Mouse (Mus musculus): Measurements from ENCODE around the gene Lhfpl5. TPM values are rescaled to one million over a fixed set of nuclear protein-coding genes. Genes with fewer than 3 reads are reported as not detected.

Lhfpl5 gene
- total and polyA plus RNA-seq, 3 experiments: 0.08 TPM; not detected in 2

GRCm38 (mm10) chr17:28626937-28627336, 51.5 kb downstream of the Lhfpl5 start:
- Histone ChIP-seq H3K4me3 (replicated peaks in 1 of 3; ENCODE audit: low read depth in 2 of 3, low read length in 2 of 3, poor library complexity in 1 of 3) (no peak overlapping the region), H3K27me3 (replicated peaks) (peaks cover 11% of the 10 kb centered on the region), H3K27ac (ENCODE audit: insufficient read depth, low read depth) (no peak overlapping the region), H3K9ac (ENCODE audit: insufficient read depth, low read depth) (no peak overlapping the region), H3K9me3 (replicated peaks; ENCODE audit: low read length) (no peaks in the 10 kb centered on the region), H3K4me2 (ENCODE audit: insufficient read depth, low read depth, poor library complexity, severe bottlenecking) (no peak overlapping the region), H3K4me1 (ENCODE audit: control insufficient read depth in 1 of 2, insufficient read depth in 2 of 2) (peaks cover 9 to 19% of the 10 kb centered on the region in 2 experiments; a peak in 3 of 4 replicates), H3K36me3 (replicated peaks in 1 of 2; ENCODE audit: control insufficient read depth in 1 of 2, insufficient read depth in 1 of 2, low read length in 1 of 2) (no peaks in the 10 kb centered on the region), H3K79me2 (replicated peaks; ENCODE audit: control insufficient read depth, extremely low read depth, insufficient read depth, poor library complexity, severe bottlenecking) (peaks cover 2% of the 10 kb centered on the region; the same call in 1 of the 2 replicates)
- TF ChIP-seq CTCF (conservative IDR thresholded peaks at IDR 0.05 in 1 of 2, IDR thresholded peaks at IDR 0.05 in 1 of 2; ENCODE audit: low read depth in 2 of 2, low read length in 2 of 2) (no peak), ZMIZ1 (IDR thresholded peaks at IDR 0.05; ENCODE audit: low read depth, low read length) (no peak)
- dilution Hi-C loops (cut with MboI; ENCODE audit: extremely low pct_ligation_motif_present, extremely low pct_unique_long_range_greater_than_20kb, low sequenced_read_pairs) (no loop called here), in situ Hi-C loops (cut with MboI; ENCODE audit: low pct_ligation_motif_present, low pct_unique_long_range_greater_than_20kb, low sequenced_read_pairs) (no loop called here)
- DNase-seq (ENCODE audit: extremely low read depth): no peak

GRCm38 (mm10) chr17:28628248-28629124, 53.0 kb downstream of the Lhfpl5 start:
- H3K4me2 ChIP-seq (ENCODE audit: insufficient read depth, low read depth, poor library complexity, severe bottlenecking): no peak overlapping the region
- no peak overlapping the region for H3K9ac ChIP-seq (ENCODE audit: insufficient read depth, low read depth)
- no peak overlapping the region for H3K4me3 ChIP-seq (replicated peaks in 1 of 3; ENCODE audit: low read depth in 2 of 3, low read length in 2 of 3, poor library complexity in 1 of 3)
- no peak for DNase-seq (ENCODE audit: extremely low read depth)
- in situ Hi-C loops (cut with MboI; ENCODE audit: low pct_ligation_motif_present, low pct_unique_long_range_greater_than_20kb, low sequenced_read_pairs): no loop called here
- no peak overlapping the region for H3K27ac ChIP-seq (ENCODE audit: insufficient read depth, low read depth)
- no peaks in the 10 kb centered on the region for H3K36me3 ChIP-seq (replicated peaks in 1 of 2; ENCODE audit: control insufficient read depth in 1 of 2, insufficient read depth in 1 of 2, low read length in 1 of 2)
- TF ChIP-seq E2F4 (IDR thresholded peaks at IDR 0.05; ENCODE audit: insufficient replicate concordance, low read depth, low read length): no peak
- no peak for TF ChIP-seq TBP (conservative IDR thresholded peaks at IDR 0.05; ENCODE audit: low read depth, low read length)
- 0 out of 2 replicates have a peak, but pooled peaks have one; percentile 9 for TF ChIP-seq BHLHE40 (IDR thresholded peaks at IDR 0.05; ENCODE audit: low read depth, low read length)
- no peak for TF ChIP-seq JUND (conservative IDR thresholded peaks at IDR 0.05; ENCODE audit: low read depth, low read length)
- no peak for TF ChIP-seq ZMIZ1 (IDR thresholded peaks at IDR 0.05; ENCODE audit: low read depth, low read length)
- no peak for TF ChIP-seq ZNF384 (IDR thresholded peaks at IDR 0.05; ENCODE audit: low read depth, low read length)
- TF ChIP-seq IRF4 (IDR thresholded peaks at IDR 0.05; ENCODE audit: low read depth, low read length): no peak
- peaks cover 9 to 16% of the 10 kb centered on the region in 2 experiments; a peak in 3 of 4 replicates for H3K4me1 ChIP-seq (ENCODE audit: control insufficient read depth in 1 of 2, insufficient read depth in 2 of 2)
- dilution Hi-C loops (cut with MboI; ENCODE audit: extremely low pct_ligation_motif_present, extremely low pct_unique_long_range_greater_than_20kb, low sequenced_read_pairs): no loop called here
- no peaks in the 10 kb centered on the region for H3K9me3 ChIP-seq (replicated peaks; ENCODE audit: low read length)
- H3K27me3 ChIP-seq (replicated peaks): peaks cover 11% of the 10 kb centered on the region
- H3K79me2 ChIP-seq (replicated peaks; ENCODE audit: control insufficient read depth, extremely low read depth, insufficient read depth, poor library complexity, severe bottlenecking): no peaks in the 10 kb centered on the region

DNA sequence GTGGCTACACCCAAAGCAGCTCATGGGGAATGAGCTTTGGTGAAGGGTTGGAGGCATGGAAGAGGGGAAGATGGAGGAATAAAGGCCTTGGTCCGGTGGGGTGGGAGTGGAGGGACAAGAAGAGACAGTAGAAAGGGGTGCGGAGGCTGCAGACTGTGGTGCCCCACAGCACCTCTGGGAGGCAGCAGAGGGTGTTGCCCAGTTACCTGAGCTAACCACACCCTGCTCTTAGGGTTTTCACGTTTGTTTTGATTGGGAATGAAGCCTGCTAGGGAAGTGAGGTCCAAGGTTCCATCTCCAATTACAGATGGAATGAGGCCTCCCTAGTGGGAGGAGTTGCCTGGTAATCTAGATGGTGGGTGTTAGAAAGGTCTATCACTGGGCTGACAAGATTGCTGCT, 53.7 kb downstream of the Lhfpl5 start:
- in situ Hi-C loops (cut with MboI; ENCODE audit: low pct_ligation_motif_present, low pct_unique_long_range_greater_than_20kb, low sequenced_read_pairs): no loop called here
- TF ChIP-seq MEF2A (IDR thresholded peaks at IDR 0.05; ENCODE audit: borderline replicate concordance, low read depth, low read length) (no peak), RAD21 (IDR thresholded peaks at IDR 0.05; ENCODE audit: low read depth, low read length) (peak; percentile 14), CTCF (conservative IDR thresholded peaks at IDR 0.05 in 1 of 2, IDR thresholded peaks at IDR 0.05 in 1 of 2; ENCODE audit: low read depth in 2 of 2, low read length in 2 of 2) (peak in 1 of 2 experiments; percentile 47; a peak in 2 of 4 replicates), SMC3 (IDR thresholded peaks at IDR 0.05; ENCODE audit: low read depth, low read length) (peak; percentile 25), POLR2AphosphoS2 (IDR thresholded peaks at IDR 0.05; ENCODE audit: low read depth, low read length) (no peak), JUN (IDR thresholded peaks at IDR 0.05; ENCODE audit: insufficient read depth, low read depth, low read length) (no peak)
- no peaks in the 10 kb centered on the region for H3K36me3 ChIP-seq (replicated peaks in 1 of 2; ENCODE audit: control insufficient read depth in 1 of 2, insufficient read depth in 1 of 2, low read length in 1 of 2)
- no peak overlapping the region for H3K4me3 ChIP-seq (replicated peaks in 1 of 3; ENCODE audit: low read depth in 2 of 3, low read length in 2 of 3, poor library complexity in 1 of 3)
- dilution Hi-C loops (cut with MboI; ENCODE audit: extremely low pct_ligation_motif_present, extremely low pct_unique_long_range_greater_than_20kb, low sequenced_read_pairs): no loop called here
- H3K27me3 ChIP-seq (replicated peaks): peaks cover 11% of the 10 kb centered on the region
- no peak overlapping the region for H3K9ac ChIP-seq (ENCODE audit: insufficient read depth, low read depth)
- no peaks in the 10 kb centered on the region for H3K9me3 ChIP-seq (replicated peaks; ENCODE audit: low read length)
- peaks cover 9 to 16% of the 10 kb centered on the region in 2 experiments; a peak in 3 of 4 replicates for H3K4me1 ChIP-seq (ENCODE audit: control insufficient read depth in 1 of 2, insufficient read depth in 2 of 2)
- DNase-seq (ENCODE audit: extremely low read depth): no peak
- H3K79me2 ChIP-seq (replicated peaks; ENCODE audit: control insufficient read depth, extremely low read depth, insufficient read depth, poor library complexity, severe bottlenecking): no peaks in the 10 kb centered on the region
- H3K4me2 ChIP-seq (ENCODE audit: insufficient read depth, low read depth, poor library complexity, severe bottlenecking): no peak overlapping the region
- H3K27ac ChIP-seq (ENCODE audit: insufficient read depth, low read depth): no peak overlapping the region

Measured in CH12.LX (cell line).